Mouse (Mus musculus) cortical plate, adult 2 months (tissue): ENCODE data around the gene Defb39. TPM values are rescaled to one million over a fixed set of nuclear protein-coding genes. Genes with fewer than 3 reads are reported as not detected.

Experiments used
- H3K27ac ChIP-seq: fragments of 200-500 bp; 2 replicates; pipeline ENCODE4 v1.5.1; 2012; ENCODE audit warnings: low read length, control low read depth, inconsistent platforms; ENCODE audit not compliant: insufficient read depth
- H3K4me1 ChIP-seq: fragments of 200-500 bp; 2 replicates; pipeline ENCODE4 v1.6.1; 2011; ENCODE audit warnings: low read length; ENCODE audit not compliant: control insufficient read depth, insufficient read depth
- H3K4me3 ChIP-seq: fragments of 200-500 bp; 2 replicates; pipeline ENCODE4 v1.5.1; 2011; ENCODE audit warnings: mild to moderate bottlenecking, low read length, control low read depth; ENCODE audit not compliant: insufficient read depth
- CTCF ChIP-seq: fragments of 200-500 bp; IDR thresholded peaks from 2 replicates; pipeline ENCODE4 v1.5.1; 2011; ENCODE audit warnings: mild to moderate bottlenecking, control low read depth, low read length; ENCODE audit not compliant: insufficient read depth; ENCODE audit errors: extremely low read depth
- POLR2A ChIP-seq: fragments of 200-500 bp; IDR thresholded peaks from 2 replicates; pipeline ENCODE4 v1.6.1; 2011; ENCODE audit warnings: mild to moderate bottlenecking, low read length, control low read depth; ENCODE audit not compliant: insufficient read depth; ENCODE audit errors: extremely low read depth
- polyA plus RNA-seq: library from polyadenylated mRNA; depleted of rRNA; stranded (reverse); fragments of >200 nt; gene quantifications from 2 replicates; pipeline ENCODE4 v1.2.3, GENCODE M21; 2012; rRNA removed

Defb39 gene
- not detected in 2 replicates for polyA plus RNA-seq

DNA sequence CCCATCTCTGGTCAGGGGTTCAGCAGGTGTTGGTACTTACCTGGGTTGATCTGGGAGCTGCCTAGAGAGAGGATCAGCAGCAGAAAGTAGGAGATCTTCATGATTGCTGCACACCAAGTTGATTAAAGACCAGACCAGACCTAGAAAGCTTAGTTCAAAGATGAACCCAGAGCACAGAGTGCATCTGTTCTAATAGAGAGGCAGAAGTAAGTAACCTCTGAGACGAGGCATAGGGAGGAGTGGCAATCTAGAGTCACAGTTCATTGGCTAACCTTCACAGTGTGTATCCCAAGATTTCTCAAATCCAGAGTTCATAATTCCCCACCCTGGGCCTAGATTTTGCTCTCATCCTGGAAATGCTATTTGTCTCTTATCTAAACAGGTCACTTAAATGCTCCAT, at the start of gene Defb39:
TSS of gene Defb39 (minus strand) at position 101 of the 400 bp plus-strand sequence.
- no peak within 1 kb of the TSS for H3K27ac ChIP-seq
- H3K4me3 ChIP-seq, result no peak within 1 kb of the TSS
- H3K4me1 ChIP-seq, result no peaks in the 10 kb centered on the region
- TF ChIP-seq POLR2A (no peak), CTCF (no peak)

DNA sequence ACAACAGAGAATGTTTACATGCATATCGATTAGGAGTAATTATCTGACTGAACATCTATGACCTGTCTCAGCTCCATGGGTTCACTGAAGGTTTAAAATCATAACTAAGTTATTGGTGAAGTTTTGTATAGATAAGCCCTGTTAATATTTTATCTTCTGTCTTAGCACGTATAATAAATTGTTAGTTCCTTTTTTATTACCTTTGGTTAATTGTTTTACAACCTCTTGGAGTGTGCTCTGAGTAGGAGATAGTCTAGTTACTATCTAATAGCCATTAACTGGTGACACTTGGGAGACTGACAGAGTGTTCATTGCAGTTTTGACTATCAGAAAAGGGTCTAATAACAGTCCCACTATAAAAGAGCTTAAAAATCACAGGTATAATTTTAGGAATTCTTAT, 1.4 kb upstream of the Defb39 start:
- H3K4me3 ChIP-seq, result no peak overlapping the region
- H3K27ac ChIP-seq, result no peak overlapping the region
- H3K4me1 ChIP-seq, result no peaks in the 10 kb centered on the region
- TF ChIP-seq CTCF, result no peak
- TF ChIP-seq POLR2A, result no peak

DNA sequence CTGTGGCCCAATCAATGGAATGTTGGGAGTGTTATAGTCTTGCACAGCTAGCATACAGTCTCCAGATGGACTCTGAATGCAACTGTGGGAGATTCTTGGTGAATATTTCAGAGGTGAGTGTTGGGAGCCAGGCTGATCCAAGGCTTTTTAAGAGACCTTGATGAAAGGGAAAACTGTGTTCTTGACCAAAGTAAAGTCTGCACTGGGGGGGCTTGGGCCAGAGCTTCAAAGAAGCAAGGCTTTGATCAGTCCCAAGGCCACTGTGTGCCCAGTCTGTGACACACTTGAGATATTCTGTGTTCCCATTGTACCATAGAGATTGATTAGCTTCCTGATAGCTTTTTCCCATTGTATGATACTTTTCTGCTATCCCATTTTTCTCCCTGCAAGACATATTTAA, 1.7 kb downstream of the Defb39 start:
- Histone ChIP-seq H3K4me3 (no peak overlapping the region), H3K4me1 (no peaks in the 10 kb centered on the region), H3K27ac (no peak overlapping the region)
- TF ChIP-seq POLR2A (no peak), CTCF (no peak)

DNA sequence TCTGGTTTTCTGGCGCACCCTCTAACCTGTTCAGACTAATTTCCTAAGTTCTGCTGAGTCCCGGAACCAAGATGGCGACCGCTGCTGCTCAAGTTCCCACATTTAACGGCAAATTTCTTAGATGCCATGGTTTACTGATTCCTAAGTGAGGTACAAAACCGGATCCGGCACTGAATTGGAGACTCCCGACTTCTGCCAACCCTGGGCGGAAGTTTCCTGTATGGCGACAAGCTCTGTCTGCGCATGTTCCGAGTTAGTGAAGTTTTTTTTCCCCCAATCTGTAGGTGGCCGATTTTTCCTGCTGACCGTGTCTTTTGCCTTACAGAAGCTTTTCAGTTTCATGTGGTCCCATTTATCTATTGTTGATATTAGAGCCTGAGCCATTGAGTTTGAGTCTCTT, 19.4 kb downstream of the Defb39 start:
- TF ChIP-seq POLR2A (no peak), CTCF (no peak)
- H3K4me3 ChIP-seq, result no peak overlapping the region
- no peaks in the 10 kb centered on the region for H3K4me1 ChIP-seq
- H3K27ac ChIP-seq, result no peak overlapping the region

DNA sequence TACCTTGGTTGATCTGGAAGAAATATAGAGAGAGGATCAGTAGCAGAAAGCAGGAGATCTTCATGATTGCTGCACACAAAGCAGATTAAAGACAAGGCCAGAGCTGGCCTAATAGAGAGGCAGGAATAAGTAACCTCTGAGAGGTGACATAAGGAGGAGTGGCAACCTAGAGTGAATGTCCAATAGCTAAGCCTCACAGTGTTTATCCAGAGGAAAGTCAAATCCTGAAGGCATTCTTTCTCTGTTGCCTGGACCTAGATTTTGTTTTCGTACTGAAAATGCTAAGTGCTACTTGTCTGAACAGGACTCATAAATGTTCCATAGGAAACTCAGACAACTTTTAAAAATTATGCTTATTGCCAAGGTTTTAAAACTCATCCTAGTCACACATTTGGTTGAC, 38.1 kb downstream of the Defb39 start, which contains the start of gene Defb38:
TSS of gene Defb38 (minus strand) at position 101 of the 400 bp plus-strand sequence.
- TF ChIP-seq CTCF (no peak), POLR2A (no peak)
- Histone ChIP-seq H3K27ac (no peak within 1 kb of the TSS), H3K4me1 (no peaks in the 10 kb centered on the region), H3K4me3 (no peak within 1 kb of the TSS)

Other genes with a start within 250 kb of the Defb39 start
- gene Defb40, start 86.6 kb downstream of the Defb39 start, polyA plus RNA-seq, result not detected in 2 replicates
- gene Defb37, start 73.8 kb downstream of the Defb39 start, polyA plus RNA-seq, result not detected in 2 replicates
- not detected in 2 replicates for gene Defb38, start 38.2 kb downstream of the Defb39 start, polyA plus RNA-seq
- gene Defb12, start 50.0 kb upstream of the Defb39 start, polyA plus RNA-seq, result not detected in 2 replicates
- not detected in 2 replicates for gene Defb34, start 58.9 kb upstream of the Defb39 start, polyA plus RNA-seq
- not detected in 2 replicates for gene Gm45826, start 76.0 kb upstream of the Defb39 start, polyA plus RNA-seq
- gene Defb14, start 129.5 kb upstream of the Defb39 start, polyA plus RNA-seq, result not detected in 2 replicates
- not detected in 2 replicates for gene Defb4, start 133.9 kb upstream of the Defb39 start, polyA plus RNA-seq
- gene Defb6, start 160.7 kb upstream of the Defb39 start, polyA plus RNA-seq, result not detected in 2 replicates
- gene Defb46, start 175.1 kb upstream of the Defb39 start, polyA plus RNA-seq, result not detected in 2 replicates
- not detected in 2 replicates for gene Defb5, start 182.8 kb upstream of the Defb39 start, polyA plus RNA-seq
- gene Defb3, start 228.6 kb upstream of the Defb39 start, polyA plus RNA-seq, result not detected in 2 replicates